Mouse (Mus musculus) bone marrow macrophage, adult 2 months (primary cell): ENCODE measurements around the gene Mettl7a3.

Experiments
- CTCF ChIP-seq: IDR thresholded peaks from 2 replicates; pipeline ENCODE4 v1.5.1; 2012; ENCODE audit warnings: low read depth, mild to moderate bottlenecking, low read length, moderate library complexity
- POLR2A ChIP-seq: IDR thresholded peaks from 2 replicates; pipeline ENCODE4 v1.6.1; 2012; ENCODE audit warnings: mild to moderate bottlenecking, low read depth, low read length, borderline replicate concordance

DNA sequence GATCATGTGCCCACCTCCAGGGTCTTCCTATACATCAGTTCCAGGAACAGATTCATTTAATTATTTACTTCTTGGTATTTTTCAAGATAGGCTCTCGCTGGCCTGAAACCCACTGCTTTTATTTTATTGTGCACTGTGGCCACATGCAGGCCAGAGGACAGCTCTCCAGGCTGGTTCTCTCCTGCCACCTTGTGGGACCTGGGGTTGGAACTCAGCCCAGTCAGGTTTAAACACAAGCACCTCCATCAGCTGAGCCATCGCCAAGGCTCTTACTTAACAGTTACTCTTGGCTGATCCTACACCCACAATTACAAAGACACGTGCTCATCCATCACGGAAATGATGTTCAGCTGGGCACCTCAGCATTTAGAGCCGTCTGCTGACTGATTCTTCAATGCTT is 13.6 kb upstream of the Mettl7a3 start:
- TF ChIP-seq CTCF: no peak
- TF ChIP-seq POLR2A: no peak
